Mouse (Mus musculus) kidney, adult 2 months (tissue): Measurements from ENCODE around the gene Gm2832.
"Not testable (repeated sequence)": the region's sequence is repeated elsewhere in the genome, so short reads cannot be mapped to it uniquely, and the experiment has no call there.

Experiments used
- CTCF ChIP-seq: fragments of 200-500 bp; conservative IDR thresholded peaks from 2 replicates; pipeline ENCODE4 v1.5.1; 2011; ENCODE audit warnings: low read depth, mild to moderate bottlenecking, control low read depth, low read length, moderate library complexity, mixed read lengths; ENCODE audit not compliant: insufficient read depth, insufficient read length
- POLR2A ChIP-seq: fragments of 200-500 bp; IDR thresholded peaks from one replicate; pipeline ENCODE4 v1.6.1; 2011; ENCODE audit warnings: low read depth, low read length, control low read depth

GRCm38 (mm10) chr14:41285965-41286364, 7.4 kb downstream of the Gm2832 start:
- not testable (repeated sequence) for TF ChIP-seq CTCF, POLR2A
